9 mouse cellular contexts compared by ENCODE assay signal in the genomic region with DNA sequence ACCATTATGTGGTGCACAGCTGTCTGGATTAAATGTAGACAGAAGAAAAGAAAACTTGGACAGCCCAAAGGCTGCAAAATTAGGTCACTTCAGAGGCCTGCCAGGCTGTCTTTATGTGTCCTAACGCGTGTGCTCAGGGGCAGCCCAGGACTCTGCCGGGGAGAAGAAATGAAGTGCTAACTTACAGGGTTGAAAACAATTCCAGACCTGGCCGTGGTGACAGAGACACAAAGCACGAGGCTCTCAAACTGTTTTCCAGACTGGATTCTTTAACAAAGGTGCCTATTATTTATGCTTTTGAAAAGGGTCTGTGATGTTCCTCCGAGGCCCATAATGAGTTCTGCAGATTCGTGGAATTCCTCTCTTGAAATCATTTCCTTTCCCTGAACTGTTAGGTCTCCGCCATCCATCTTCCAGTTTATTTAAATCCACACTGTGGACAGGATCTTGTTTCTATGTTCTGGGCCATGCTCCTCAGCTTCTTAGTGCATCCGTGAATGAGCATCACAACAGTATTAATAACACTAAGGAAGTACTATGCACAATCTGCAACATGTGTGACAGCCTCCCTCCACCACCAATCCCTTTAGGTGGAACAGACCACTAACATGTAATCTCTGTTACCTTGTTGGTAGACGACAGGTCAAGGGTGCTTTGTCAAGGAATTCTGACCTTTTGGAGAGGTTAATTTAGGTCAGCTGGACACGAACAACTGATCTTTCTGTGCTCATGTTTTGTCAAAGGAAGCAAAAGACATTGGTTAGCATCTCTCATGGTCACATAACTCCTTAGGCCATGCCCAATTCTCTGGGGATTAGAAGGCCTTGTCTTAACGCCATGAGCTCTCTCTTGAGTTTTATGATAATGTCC.
A peak's percentile ranks its signal among the peaks of the same experiment; 100 is the strongest.
DNase-seq lines count a peak whose midpoint lies in the region; ATAC-seq and TF ChIP-seq lines count a peak whose summit lies in the region.
"Had no signal": no experiment of that assay in that cellular context is flagged by ENCODE, and none has a peak within 500 bp of the region (broad histone marks: within the 10 kb centered on the region; RNA-seq: fewer than 3 reads in every experiment).

No protein-coding gene starts in this region.

- WGBS in lung, adult 2 months = 54% methylated on average over 12 of the region's 12 CpGs
- WGBS in forebrain, postnatal 0 days = 35% methylated on average over 12 of the region's 12 CpGs
- whole genome bisulfite sequencing in midbrain, postnatal 0 days = 34% methylated on average over 12 of the region's 12 CpGs
- WGBS in kidney, embryonic 14.5 days = 34% methylated on average over 12 of the region's 12 CpGs

- H3K9ac ChIP-seq in forebrain, postnatal 0 days = no peak overlapping the region
- H3K9ac ChIP-seq in midbrain, postnatal 0 days (replicated peaks; ENCODE audit: low read length, poor library complexity, severe bottlenecking) = no peak overlapping the region
- H3K9ac ChIP-seq in kidney, embryonic 14.5 days (ENCODE audit: low read depth, low read length) = no peak overlapping the region

- TF ChIP-seq CTCF in lung, adult 2 months (IDR thresholded peaks at IDR 0.05; ENCODE audit: insufficient read depth, low read length) = no peak
- no peak for TF ChIP-seq CTCF in forebrain, postnatal 0 days (IDR thresholded peaks at IDR 0.05; ENCODE audit: low read depth)
- no peak for TF ChIP-seq CTCF in midbrain, postnatal 0 days (IDR thresholded peaks at IDR 0.05)

- intact Hi-C loops in gastrocnemius, postnatal 14 days (cut with DNase I; ENCODE audit: low total_unique reads) = no loop called here
- intact Hi-C loops in gastrocnemius, postnatal 36 days (cut with DNase I) = no loop called here

- H3K36me3 ChIP-seq in forebrain, postnatal 0 days (ENCODE audit: insufficient read depth) = no peaks in the 10 kb centered on the region
- no peaks in the 10 kb centered on the region for H3K36me3 ChIP-seq in midbrain, postnatal 0 days (ENCODE audit: insufficient read depth, low read length)
- no peaks in the 10 kb centered on the region for H3K36me3 ChIP-seq in kidney, embryonic 14.5 days (ENCODE audit: control insufficient read depth, insufficient read depth, low read length)

- H3K27me3 ChIP-seq in forebrain, postnatal 0 days (ENCODE audit: insufficient read depth, low read length) = no peaks in the 10 kb centered on the region
- H3K27me3 ChIP-seq in midbrain, postnatal 0 days (ENCODE audit: insufficient read depth, low read length) = no peaks in the 10 kb centered on the region
- no peaks in the 10 kb centered on the region for H3K27me3 ChIP-seq in kidney, embryonic 14.5 days (ENCODE audit: control insufficient read depth, insufficient read depth, low read length)

- TF ChIP-seq POLR2A in lung, adult 2 months (IDR thresholded peaks at IDR 0.05; ENCODE audit: borderline replicate concordance, extremely low read depth, low read depth, low read length) = no peak

- peak; percentile 32 for DNase-seq in gastrocnemius, postnatal 14 days
- DNase-seq in gastrocnemius, postnatal 36 days = no peak
- peak; percentile 34 for DNase-seq in lung, postnatal 10 days
- DNase-seq in lung, adult 2 months = no peak
- peak; percentile 19 for DNase-seq in forebrain, postnatal 0 days
- DNase-seq in midbrain, postnatal 0 days (ENCODE audit: low spot score) = no peak
- no peak for DNase-seq in adrenal gland, adult (ENCODE audit: inconsistent age in 2 of 2, low spot score in 1 of 2)
- DNase-seq: B cell, adult 2 months had no signal

- H3K4me3 ChIP-seq in lung, adult 2 months (replicated peaks; ENCODE audit: extremely low read depth, low read depth, low read length) = no peak overlapping the region
- H3K4me3 ChIP-seq in forebrain, postnatal 0 days (ENCODE audit: low read depth, low read length) = no peak overlapping the region
- H3K4me3 ChIP-seq in midbrain, postnatal 0 days (ENCODE audit: low read depth, low read length) = no peak overlapping the region
- no peak overlapping the region for H3K4me3 ChIP-seq in kidney, embryonic 14.5 days (ENCODE audit: low read length)

- H3K27ac ChIP-seq in forebrain, postnatal 0 days (ENCODE audit: low read depth, low read length) = no peak overlapping the region
- H3K27ac ChIP-seq in midbrain, postnatal 0 days (ENCODE audit: low read depth, low read length) = 0 out of 2 replicates have a peak overlapping the region, but pooled peaks have one; percentile 6
- H3K27ac ChIP-seq in kidney, embryonic 14.5 days (ENCODE audit: low read depth, low read length) = no peak overlapping the region

- no peaks in the 10 kb centered on the region for H3K9me3 ChIP-seq in forebrain, postnatal 0 days (ENCODE audit: low read length)
- no peaks in the 10 kb centered on the region for H3K9me3 ChIP-seq in midbrain, postnatal 0 days (ENCODE audit: low read length)
- no peaks in the 10 kb centered on the region for H3K9me3 ChIP-seq in kidney, embryonic 14.5 days (ENCODE audit: control insufficient read depth, low read length)

- no peak overlapping the region for H3K4me2 ChIP-seq in forebrain, postnatal 0 days (ENCODE audit: low read depth)
- no peak overlapping the region for H3K4me2 ChIP-seq in midbrain, postnatal 0 days (ENCODE audit: low read depth, low read length, poor library complexity, severe bottlenecking)
- H3K4me2 ChIP-seq in kidney, embryonic 14.5 days (replicated peaks; ENCODE audit: low read depth, low read length) = no peak overlapping the region

- no peak for ATAC-seq in forebrain, postnatal 0 days
- ATAC-seq in midbrain, postnatal 0 days (ENCODE audit: low FRiP score) = no peak
- no peak for ATAC-seq in kidney, embryonic 14.5 days (ENCODE audit: low FRiP score, low TSS enrichment)

- peaks cover 3% of the 10 kb centered on the region; the same call in 1 of the 2 replicates for H3K4me1 ChIP-seq in lung, adult 2 months (ENCODE audit: control insufficient read depth, insufficient read depth, low read length)
- peaks cover 25% of the 10 kb centered on the region for H3K4me1 ChIP-seq in forebrain, postnatal 0 days (ENCODE audit: insufficient read depth)
- H3K4me1 ChIP-seq in midbrain, postnatal 0 days (ENCODE audit: insufficient read depth, low read length) = peaks cover 20% of the 10 kb centered on the region
- H3K4me1 ChIP-seq in kidney, embryonic 14.5 days (ENCODE audit: control insufficient read depth, insufficient read depth, low read length) = peaks cover 39% of the 10 kb centered on the region

Comparison
In these comparisons a context has a peak if more than half of its experiments do, and no peak if none do; other contexts are left out.
1. DNase-seq: peak in gastrocnemius, postnatal 14 days (single experiment), lung, postnatal 10 days (single experiment) and forebrain, postnatal 0 days (single experiment); none in gastrocnemius, postnatal 36 days (0 of 2), lung, adult 2 months (single experiment), midbrain, postnatal 0 days (single experiment) and adrenal gland, adult (0 of 2).